ENCODE assay signal across 9 mouse cellular contexts in the genomic region with DNA sequence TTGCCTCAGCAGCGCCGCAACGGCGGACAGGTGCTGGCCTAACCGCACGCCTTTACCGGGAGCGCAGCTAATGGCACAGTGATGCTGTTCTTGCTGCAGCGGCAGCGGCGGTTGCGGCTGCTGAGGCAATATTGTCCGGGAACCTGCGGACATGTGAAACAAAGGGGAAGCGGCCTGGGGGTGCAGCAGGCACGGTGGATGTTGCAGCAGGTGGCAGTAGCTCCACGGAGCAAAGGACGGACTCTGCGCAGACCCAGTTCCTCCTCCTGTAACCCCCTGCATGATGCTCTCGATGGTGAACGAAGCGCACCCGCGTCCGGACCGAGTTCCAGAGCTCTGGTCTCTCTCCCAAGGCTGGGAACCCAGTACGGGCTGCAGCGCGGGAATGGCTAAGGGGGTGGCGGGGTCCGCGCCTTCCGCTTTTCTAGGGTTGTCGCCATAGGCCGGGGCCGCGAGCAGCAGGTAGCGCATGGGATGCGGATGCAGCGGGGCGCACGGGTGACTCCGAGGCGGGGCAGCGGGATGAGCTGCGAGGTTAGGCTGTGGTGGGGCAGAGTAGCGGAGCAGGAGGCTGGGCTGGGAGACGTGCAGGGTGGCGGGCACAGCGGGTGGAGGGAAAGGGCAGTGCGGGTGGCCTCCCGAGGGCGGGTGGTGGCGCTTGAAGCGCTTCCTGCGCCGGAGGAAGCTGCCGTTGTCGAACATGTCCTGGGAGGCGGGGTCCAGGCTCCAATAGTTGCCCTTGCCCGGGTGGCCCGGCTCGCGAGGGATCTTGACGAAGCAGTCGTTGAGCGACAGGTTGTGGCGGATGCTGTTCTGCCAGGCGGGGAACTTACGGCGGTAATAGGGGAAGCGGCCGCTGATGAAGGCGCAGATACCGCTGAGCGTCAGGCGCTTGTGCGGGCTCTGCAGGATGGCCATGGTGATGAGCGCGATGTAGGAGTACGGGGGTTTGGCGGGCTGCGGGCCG. TPM values are rescaled to one million over a fixed set of nuclear protein-coding genes. Genes with fewer than 3 reads are reported as not detected.
DNase-seq lines count a peak whose midpoint lies in the region; ATAC-seq lines count a peak whose summit lies in the region.
"Had no signal": no experiment of that assay in that cellular context is flagged by ENCODE, and none has a peak within 500 bp of the region (broad histone marks: within the 10 kb centered on the region; RNA-seq: fewer than 3 reads in every experiment).

No protein-coding gene starts in this region.

- peaks cover 89% of the 10 kb centered on the region for H3K27me3 ChIP-seq in heart, embryonic 15.5 days
- peaks cover 90% of the 10 kb centered on the region for H3K27me3 ChIP-seq in limb, embryonic 12.5 days
- peaks cover 88% of the 10 kb centered on the region for H3K27me3 ChIP-seq in neural tube, embryonic 12.5 days (replicated peaks)

- peak overlapping the region; percentile 32; the same call in 1 of the 2 replicates for H3K4me3 ChIP-seq in brown adipose tissue, adult 24 weeks (ENCODE audit: insufficient read depth, low read depth, low read length)
- H3K4me3 ChIP-seq in heart, embryonic 15.5 days = peak overlapping the region; percentile 47
- peak overlapping the region; percentile 41 for H3K4me3 ChIP-seq in limb, embryonic 12.5 days (replicated peaks)
- H3K4me3 ChIP-seq in neural tube, embryonic 12.5 days = peak overlapping the region; percentile 33

- H3K4me2 ChIP-seq in heart, embryonic 15.5 days = peak overlapping the region; percentile 82
- H3K4me2 ChIP-seq in limb, embryonic 12.5 days = peak overlapping the region; percentile 66
- peak overlapping the region; percentile 64 for H3K4me2 ChIP-seq in neural tube, embryonic 12.5 days (replicated peaks)

- H3K36me3 ChIP-seq in heart, embryonic 15.5 days = no peaks in the 10 kb centered on the region
- H3K36me3 ChIP-seq in limb, embryonic 12.5 days = no peaks in the 10 kb centered on the region
- H3K36me3 ChIP-seq in neural tube, embryonic 12.5 days = no peaks in the 10 kb centered on the region

- no peak overlapping the region for H3K27ac ChIP-seq in brown adipose tissue, adult 24 weeks (replicated peaks; ENCODE audit: low read depth, low read length)
- no peak overlapping the region for H3K27ac ChIP-seq in heart, embryonic 15.5 days
- H3K27ac ChIP-seq in limb, embryonic 12.5 days = no peak overlapping the region
- H3K27ac ChIP-seq in neural tube, embryonic 12.5 days = no peak overlapping the region

- DNase-seq in left cerebral cortex, postnatal 4 days = peak; percentile 12
- no peak for DNase-seq in left cerebral cortex, adult 8-10 months (ENCODE audit: low spot score in 2 of 2)
- no peak for DNase-seq in c-Kit-positive CD71-positive TER-119-positive erythroid progenitor cells, embryonic 14.5 days (ENCODE audit: low spot score)
- DNase-seq in cerebellum, adult 8-10 months = no peak

- WGBS in heart, embryonic 15.5 days = under 1% methylated on average over 84 of the region's 84 CpGs
- WGBS in limb, embryonic 12.5 days = under 1% methylated on average over 84 of the region's 84 CpGs
- WGBS in neural tube, embryonic 12.5 days = under 1% methylated on average over 84 of the region's 84 CpGs

- H3K4me1 ChIP-seq in brown adipose tissue, adult 24 weeks (ENCODE audit: control insufficient read depth, insufficient read depth, insufficient read length, low read length) = no peaks in the 10 kb centered on the region
- peaks cover 29% of the 10 kb centered on the region for H3K4me1 ChIP-seq in heart, embryonic 15.5 days (replicated peaks)
- peaks cover 23% of the 10 kb centered on the region for H3K4me1 ChIP-seq in limb, embryonic 12.5 days (replicated peaks)
- peaks cover 24% of the 10 kb centered on the region for H3K4me1 ChIP-seq in neural tube, embryonic 12.5 days

- intact Hi-C loops in left cerebral cortex, postnatal 4 days (cut with DNase I) = no loop called here

- ATAC-seq in heart, embryonic 15.5 days (replicated peaks; ENCODE audit: insufficient number of reproducible peaks, insufficient read depth, low FRiP score, low read depth) = no peak
- no peak; the same call in 1 of the 2 replicates for ATAC-seq in limb, embryonic 12.5 days (ENCODE audit: insufficient number of reproducible peaks, insufficient read depth, low FRiP score, low TSS enrichment, low read depth)
- ATAC-seq in neural tube, embryonic 12.5 days (ENCODE audit: low FRiP score, low read depth) = peak; percentile 56

- no peak overlapping the region for H3K9ac ChIP-seq in heart, embryonic 15.5 days
- no peak overlapping the region; the same call in 1 of the 2 replicates for H3K9ac ChIP-seq in limb, embryonic 12.5 days (replicated peaks)
- H3K9ac ChIP-seq in neural tube, embryonic 12.5 days = no peak overlapping the region

- H3K9me3 ChIP-seq in heart, embryonic 15.5 days (replicated peaks) = no peaks in the 10 kb centered on the region
- H3K9me3 ChIP-seq in limb, embryonic 12.5 days = no peaks in the 10 kb centered on the region
- H3K9me3 ChIP-seq in neural tube, embryonic 12.5 days = no peaks in the 10 kb centered on the region

RNA-seq across cellular contexts. Expression of gene Foxd4, which starts 1.1 kb away (rescaled TPM):
- total RNA-seq in left cerebral cortex, postnatal 4 days (2021) = not detected
- not detected for total RNA-seq in left cerebral cortex, adult 8-10 months (2022)
- not detected in 2 replicates for polyA plus RNA-seq in brown adipose tissue, adult 24 weeks (2012; ENCODE audit: insufficient read depth, insufficient read length, missing spikeins)
- not detected in 2 replicates for polyA plus RNA-seq in heart, embryonic 15.5 days (2015; fragmentation: Nextera tagmentation; extraction: Ambion mirVana)
- not detected in 2 replicates for polyA plus RNA-seq in limb, embryonic 12.5 days (2016; fragmentation: Nextera tagmentation; extraction: Ambion mirVana)
- polyA plus RNA-seq in neural tube, embryonic 12.5 days (2016; fragmentation: Nextera tagmentation; extraction: Ambion mirVana) = not detected in 2 replicates
- total RNA-seq: liver, adult 2 months had no signal
- polyA plus RNA-seq: liver, adult 2 months had no signal

RNA-seq across cellular contexts. Expression of gene Gm10053, which starts 24.4 kb away (rescaled TPM):
- total RNA-seq in left cerebral cortex, postnatal 4 days (2021) = 100 to 1,000 TPM; 136 to 140 TPM
- total RNA-seq in left cerebral cortex, adult 8-10 months (2022) = 100 to 1,000 TPM; 176 to 189 (median 186) TPM
- polyA plus RNA-seq in brown adipose tissue, adult 24 weeks (2012; ENCODE audit: insufficient read depth, insufficient read length, missing spikeins) = 3,235 and 3,446 TPM in 2 replicates
- polyA plus RNA-seq in heart, embryonic 15.5 days (2015; fragmentation: Nextera tagmentation; extraction: Ambion mirVana) = 605 and 775 TPM in 2 replicates
- polyA plus RNA-seq in limb, embryonic 12.5 days (2016; fragmentation: Nextera tagmentation; extraction: Ambion mirVana) = 218 and 220 TPM in 2 replicates
- polyA plus RNA-seq in neural tube, embryonic 12.5 days (2016; fragmentation: Nextera tagmentation; extraction: Ambion mirVana) = 237 and 247 TPM in 2 replicates

RNA-seq across cellular contexts. Expression of gene Pgm5, which starts 38.2 kb away (rescaled TPM):
- 1 to 10 TPM; 5.0 to 7.2 TPM for total RNA-seq in left cerebral cortex, postnatal 4 days (2021)
- total RNA-seq in left cerebral cortex, adult 8-10 months (2022) = 1 to 10 TPM; 5.0 to 6.8 (median 6.3) TPM
- polyA plus RNA-seq in brown adipose tissue, adult 24 weeks (2012; ENCODE audit: insufficient read depth, insufficient read length, missing spikeins) = 1.6 and 1.9 TPM in 2 replicates
- polyA plus RNA-seq in heart, embryonic 15.5 days (2015; fragmentation: Nextera tagmentation; extraction: Ambion mirVana) = 6.1 and 7.6 TPM in 2 replicates
- polyA plus RNA-seq in limb, embryonic 12.5 days (2016; fragmentation: Nextera tagmentation; extraction: Ambion mirVana) = 2.4 and 2.6 TPM in 2 replicates
- 1.1 and 1.7 TPM in 2 replicates for polyA plus RNA-seq in neural tube, embryonic 12.5 days (2016; fragmentation: Nextera tagmentation; extraction: Ambion mirVana)
